Mouse (Mus musculus) right cerebral cortex, adult 18-20 months (tissue): ENCODE measurements around the gene Trim2.
A peak's percentile ranks its signal among the peaks of the same experiment; 100 is the strongest.

Source experiments
- DNase-seq: peaks from one replicate; pipeline ENCODE4 v3.0.0; 2022; ENCODE audit warnings: mixed read lengths

Gene Trim2

GRCm38 (mm10) chr3:84318865-84319264 lies 12.2 kb upstream of the Trim2 start:
- no peak for DNase-seq

GRCm38 (mm10) chr3:84314651-84315191 lies 8.0 kb upstream of the Trim2 start:
- peak; percentile 63 for DNase-seq

DNA sequence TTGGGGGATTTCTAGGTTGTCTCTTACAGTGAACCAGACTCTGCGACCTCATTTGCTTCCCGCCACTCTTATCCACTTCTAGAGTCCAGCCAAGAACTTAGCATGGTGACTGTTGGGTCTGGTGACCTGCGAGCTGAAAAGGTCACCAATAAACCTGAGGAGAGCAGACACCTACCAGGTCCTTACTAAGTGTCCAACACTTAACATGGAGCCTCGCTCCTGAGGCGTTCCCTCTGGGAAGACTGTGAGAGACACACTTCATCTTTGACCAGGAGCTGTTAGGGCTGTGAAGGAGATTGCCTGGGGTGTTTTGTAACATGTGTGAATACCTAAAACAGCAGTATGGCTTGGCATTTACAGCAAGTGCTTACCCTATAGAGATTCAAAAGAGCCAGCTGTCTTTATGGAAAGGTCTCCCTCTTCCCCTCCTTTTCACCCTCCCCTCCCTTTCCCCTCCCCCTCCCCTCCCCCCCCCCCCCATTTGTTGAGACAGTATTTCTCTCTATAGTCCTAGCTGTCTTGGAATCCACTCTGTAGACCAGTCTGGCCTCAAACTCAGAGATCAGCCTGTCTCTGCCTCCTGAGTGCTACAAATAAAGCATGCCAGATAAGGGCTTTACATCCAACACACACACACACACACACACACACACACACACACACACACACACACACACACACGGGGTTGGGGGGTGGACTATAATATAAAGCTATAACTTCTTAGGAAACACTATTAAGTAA lies 7.3 kb upstream of the Trim2 start:
- no peak for DNase-seq

- DNase-seq: peak; percentile 66
These were observed 6.5 kb upstream of the Trim2 start for GRCm38 (mm10) chr3:84313003-84313800.

DNA sequence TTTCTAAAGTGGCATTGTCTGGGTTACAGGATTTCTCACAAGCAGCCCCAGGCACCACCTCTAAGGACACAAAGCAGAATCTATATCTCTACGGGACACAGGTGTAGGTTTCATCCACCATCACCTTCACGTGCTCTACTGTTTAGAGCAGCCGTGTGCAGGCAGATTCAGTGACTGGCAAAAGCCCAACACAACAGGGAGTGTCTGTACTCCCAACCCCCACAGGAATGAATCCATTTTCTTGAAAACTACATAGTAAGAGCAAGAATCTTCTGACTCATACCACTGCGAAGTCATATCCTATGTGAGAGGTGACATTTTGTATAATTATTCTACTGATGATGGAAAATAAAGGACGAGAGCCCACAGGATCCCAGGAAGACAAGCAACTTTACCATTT lies 5.6 kb upstream of the Trim2 start:
- no peak for DNase-seq

- no peak for DNase-seq
These were observed 839 bp upstream of the Trim2 start for GRCm38 (mm10) chr3:84307516-84307915.

GRCm38 (mm10) chr3:84305722-84306510 lies 761 bp downstream of the Trim2 start:
- DNase-seq: no peak

GRCm38 (mm10) chr3:84305010-84305692 lies 1.5 kb downstream of the Trim2 start:
- peak; percentile 85 for DNase-seq

DNA sequence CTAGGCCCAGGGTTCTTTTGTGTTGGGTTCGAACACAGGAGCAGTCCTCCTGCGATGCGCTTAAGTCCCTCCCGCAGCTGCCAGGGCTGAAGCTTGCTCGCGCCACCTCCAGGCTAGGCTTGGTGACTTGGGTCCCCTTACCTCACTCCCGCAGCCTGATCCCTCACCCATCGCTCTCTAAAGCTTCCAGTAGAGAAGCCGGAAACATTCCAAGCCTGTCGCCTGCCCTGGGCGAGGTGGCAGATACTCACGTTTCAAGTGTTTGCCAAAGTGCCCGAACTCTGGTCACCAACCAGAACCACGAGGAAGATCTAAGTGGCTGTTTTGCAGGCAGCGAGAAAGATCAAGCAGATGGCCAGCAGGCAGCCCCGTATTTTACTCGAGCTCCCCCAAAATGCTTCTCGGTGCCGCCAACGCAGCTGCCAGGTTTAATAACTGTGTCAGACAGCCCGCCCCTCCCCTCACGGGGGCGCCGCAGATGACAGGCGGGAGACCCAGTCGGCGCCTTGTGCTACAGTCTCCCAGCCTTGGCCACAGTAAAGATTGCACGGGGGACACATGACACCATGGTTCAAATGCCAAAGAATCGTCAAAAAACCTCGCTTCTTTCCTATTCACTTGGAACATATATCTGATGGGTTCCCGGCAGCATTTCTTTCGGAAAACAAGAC lies 2.2 kb downstream of the Trim2 start:
- peak; percentile 78 for DNase-seq

- no peak for DNase-seq
These were observed 3.2 kb downstream of the Trim2 start for GRCm38 (mm10) chr3:84303395-84303949.

DNA sequence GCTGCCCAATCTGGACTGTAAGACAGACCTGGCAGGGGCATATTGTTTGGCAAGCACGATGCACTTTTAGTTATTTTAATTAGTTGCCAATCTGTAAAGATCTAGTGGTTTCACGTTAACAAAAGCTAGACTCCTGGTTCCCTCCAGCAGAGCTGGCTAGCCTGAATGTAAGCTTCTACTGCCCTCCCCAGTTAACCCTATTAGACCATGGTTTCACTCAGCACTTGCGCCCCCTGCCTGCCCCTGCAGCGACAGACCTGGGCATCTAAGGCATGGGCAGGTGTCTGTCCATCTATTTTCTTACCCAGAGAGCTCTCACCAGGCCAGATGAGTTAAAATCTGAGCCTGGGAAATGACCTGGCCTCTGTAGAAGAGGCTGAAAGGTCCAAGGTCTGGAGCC lies 4.4 kb downstream of the Trim2 start:
- no peak for DNase-seq

- DNase-seq: no peak
These were observed 5.0 kb downstream of the Trim2 start for GRCm38 (mm10) chr3:84301674-84302073.

DNA sequence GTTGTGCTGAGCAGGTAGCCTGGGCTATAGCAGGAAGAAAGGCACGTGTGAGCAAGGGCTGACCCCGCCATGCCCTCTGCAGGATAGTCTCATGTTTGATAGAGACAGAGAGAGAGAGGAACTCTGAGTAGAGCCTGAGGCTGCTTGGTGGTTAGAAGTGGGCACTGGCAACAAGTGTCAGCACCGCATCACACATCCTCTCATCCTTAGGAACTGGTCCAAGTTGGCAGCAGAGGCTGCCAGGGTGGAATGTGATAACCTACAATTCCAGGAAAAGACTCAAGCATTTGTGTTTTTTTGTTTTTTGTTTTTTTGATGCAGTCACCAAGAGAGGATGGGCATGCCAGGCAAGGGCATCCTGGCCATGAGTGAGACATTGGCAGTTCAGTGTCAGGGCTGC lies 8.5 kb downstream of the Trim2 start:
- DNase-seq: no peak

GRCm38 (mm10) chr3:84296676-84297075 lies 10.0 kb downstream of the Trim2 start:
- no peak for DNase-seq

GRCm38 (mm10) chr3:84294734-84295133 lies 11.9 kb downstream of the Trim2 start:
- no peak for DNase-seq

DNA sequence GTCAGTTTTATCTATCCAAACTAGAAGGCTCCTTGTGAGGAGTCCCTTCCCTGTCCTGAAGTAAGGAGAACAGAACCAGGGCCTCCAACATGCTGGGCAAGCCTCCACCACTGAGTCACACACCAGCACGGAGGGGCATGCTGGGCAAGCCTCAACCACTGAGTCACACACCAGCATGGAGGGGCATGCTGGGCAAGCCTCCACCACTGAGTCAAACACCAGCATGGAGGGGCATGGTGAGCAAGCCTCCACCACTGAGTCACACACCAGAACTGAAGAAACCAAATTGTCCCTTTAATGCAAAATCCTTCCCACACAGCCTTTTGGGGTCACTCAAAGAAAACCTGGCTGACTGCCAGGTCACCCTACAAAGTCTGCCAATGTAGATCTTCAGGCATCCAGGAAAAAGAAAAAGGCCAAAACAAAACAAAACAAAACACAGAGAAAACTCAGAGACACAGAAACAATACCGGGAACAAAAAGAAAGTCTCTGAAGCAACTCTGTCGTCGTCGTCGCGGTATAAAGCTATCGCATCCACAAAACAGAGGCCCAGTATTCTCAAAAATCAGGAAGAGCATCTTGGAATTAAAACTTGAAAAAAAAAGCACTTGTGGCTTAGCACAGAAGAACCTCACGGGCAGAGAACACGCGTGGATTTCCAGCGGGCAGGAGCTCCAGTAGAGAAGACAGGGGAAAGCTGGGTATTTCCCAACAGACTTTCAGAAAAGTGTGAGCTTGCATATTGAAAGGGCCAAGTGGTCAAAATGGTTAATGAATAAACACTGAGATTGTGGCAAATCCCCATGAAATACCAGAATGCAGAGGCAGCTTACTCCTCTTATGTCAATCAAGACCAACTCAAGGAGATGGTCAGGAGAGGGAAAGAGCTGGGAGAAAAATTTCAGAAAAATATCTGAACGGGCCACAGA lies 12.7 kb downstream of the Trim2 start:
- no peak for DNase-seq

DNA sequence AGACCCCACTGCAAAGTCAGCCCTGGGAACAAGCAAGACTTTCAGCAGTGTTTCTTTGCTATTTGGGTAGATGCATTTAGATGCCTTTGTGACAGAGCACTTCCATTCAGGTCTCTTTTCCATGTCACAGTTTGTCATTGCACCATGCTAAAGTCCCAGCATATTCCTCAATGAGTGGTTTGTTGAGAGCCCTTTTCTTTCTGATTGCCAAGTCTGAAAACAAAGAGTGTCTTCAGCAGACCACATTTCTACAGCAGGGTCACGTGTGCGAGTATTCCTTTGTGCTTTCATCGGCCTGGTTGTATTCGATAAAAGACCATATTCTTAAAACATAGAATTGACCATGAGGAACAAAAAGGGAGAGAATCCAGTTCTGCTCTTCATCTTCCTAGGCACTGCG lies 14.4 kb downstream of the Trim2 start:
- DNase-seq: no peak

DNA sequence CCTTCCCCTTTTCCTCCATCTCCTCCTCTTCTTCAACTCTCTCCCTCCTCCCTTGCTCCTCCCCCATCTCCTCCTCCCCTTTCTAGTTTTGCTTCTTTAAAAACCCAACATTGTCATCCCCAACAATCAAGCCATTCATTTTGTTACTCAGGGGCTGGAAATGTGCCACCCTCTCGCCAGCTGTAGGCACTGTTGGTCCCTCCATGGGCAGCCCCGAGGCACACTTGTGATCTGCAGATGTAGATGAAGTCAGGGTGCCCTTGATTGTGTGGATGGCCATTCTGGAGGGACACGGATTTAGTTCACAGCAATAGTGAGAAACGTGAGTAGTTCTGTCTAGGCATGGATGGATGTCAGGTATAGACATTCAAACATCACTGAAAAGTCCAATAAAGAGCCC lies 17.7 kb downstream of the Trim2 start:
- DNase-seq: peak; percentile 61

DNA sequence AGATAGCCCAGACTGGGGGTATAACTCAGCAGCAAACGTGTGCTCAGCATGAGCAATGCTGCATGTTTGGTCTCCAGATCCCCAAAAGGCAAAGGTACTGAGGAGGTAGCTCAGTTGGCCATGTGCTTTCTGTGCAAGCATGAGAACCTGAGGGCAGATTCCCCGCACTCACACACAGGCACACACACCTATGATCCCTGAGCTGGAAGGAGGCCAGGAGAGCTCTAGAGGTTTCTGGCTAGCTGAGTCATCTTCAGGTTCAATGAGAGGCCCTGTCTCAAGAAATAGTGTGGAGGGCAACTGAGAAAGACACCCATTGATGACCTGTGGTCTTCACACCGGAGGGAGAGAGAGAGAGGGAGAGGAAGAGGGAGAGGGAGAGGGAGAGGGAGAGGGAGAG lies 19.4 kb downstream of the Trim2 start:
- DNase-seq: no peak

GRCm38 (mm10) chr3:84286311-84286710 lies 20.4 kb downstream of the Trim2 start:
- DNase-seq: no peak

GRCm38 (mm10) chr3:84284796-84285195 lies 21.9 kb downstream of the Trim2 start:
- DNase-seq: no peak
